Mouse (Mus musculus) layer of hippocampus, postnatal 14 days (tissue): ENCODE results near the gene Hrasls5. TPM values are rescaled to one million over a fixed set of nuclear protein-coding genes. Genes with fewer than 3 reads are reported as not detected.

Experiments
- DNase-seq, 2 experiments: peaks; one replicate each; pipeline ENCODE4 v3.0.0; 2021 to 2022; ENCODE audit warnings: low spot score in 2 of 2, mixed read lengths in 1 of 2
- long read RNA-seq, 2 experiments: library from polyadenylated mRNA; stranded (forward); transcript quantifications; one replicate each; pipeline ENCODE4 v2.0.0; 2021
- total RNA-seq, 2 experiments: library from RNA; stranded (reverse); gene quantifications; 2 replicates each; pipeline ENCODE4 v1.2.3; 2021

Hrasls5 gene
- not detected for total RNA-seq
- long read RNA-seq, experiment 1 = 0 reads
- long read RNA-seq, experiment 2 = 0 reads

DNA sequence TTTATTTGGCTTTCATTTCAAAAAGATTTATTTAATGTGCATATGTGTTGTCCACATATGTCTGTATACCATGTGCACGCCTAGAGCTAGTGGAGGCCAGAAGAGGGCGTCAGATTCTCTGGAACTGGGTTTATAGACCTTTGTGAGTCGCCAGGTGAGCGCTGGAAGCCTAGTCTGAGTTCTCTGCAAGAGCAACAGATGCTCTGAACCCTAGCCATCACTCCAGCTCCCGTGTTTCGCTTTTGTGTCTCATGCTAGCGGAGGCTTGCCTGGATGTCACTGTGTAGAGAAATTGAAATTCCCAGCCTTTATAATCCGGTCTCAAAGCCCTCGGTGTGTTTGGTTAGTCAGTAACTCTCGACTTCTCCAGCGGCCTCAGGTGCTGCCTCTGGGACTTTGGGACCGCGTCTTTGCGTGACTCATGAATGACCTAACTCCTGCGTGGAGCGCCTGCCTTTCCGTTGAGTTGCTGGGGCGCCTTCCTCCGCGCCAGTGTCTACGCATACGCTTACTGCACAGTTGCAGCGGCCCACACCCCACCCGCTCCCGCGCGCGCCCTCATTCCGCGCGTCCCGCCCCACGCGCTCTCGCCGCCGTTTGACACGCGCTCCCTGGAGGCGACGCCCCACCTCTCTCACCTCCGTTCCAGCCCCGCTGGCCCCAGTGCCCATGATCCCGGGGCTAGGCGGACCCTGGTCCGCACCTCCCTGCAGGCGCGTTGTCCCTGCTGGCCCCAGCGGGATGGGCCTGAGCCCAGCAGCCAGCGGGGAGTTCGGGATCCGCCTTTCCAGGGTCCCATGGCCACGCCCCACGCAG lies at the start of gene Hrasls5:
TSS of gene Hrasls5 (plus strand) at position 600 of the 816 bp plus-strand sequence.
- peak in 1 of 2 experiments; percentile 22 for DNase-seq

DNA sequence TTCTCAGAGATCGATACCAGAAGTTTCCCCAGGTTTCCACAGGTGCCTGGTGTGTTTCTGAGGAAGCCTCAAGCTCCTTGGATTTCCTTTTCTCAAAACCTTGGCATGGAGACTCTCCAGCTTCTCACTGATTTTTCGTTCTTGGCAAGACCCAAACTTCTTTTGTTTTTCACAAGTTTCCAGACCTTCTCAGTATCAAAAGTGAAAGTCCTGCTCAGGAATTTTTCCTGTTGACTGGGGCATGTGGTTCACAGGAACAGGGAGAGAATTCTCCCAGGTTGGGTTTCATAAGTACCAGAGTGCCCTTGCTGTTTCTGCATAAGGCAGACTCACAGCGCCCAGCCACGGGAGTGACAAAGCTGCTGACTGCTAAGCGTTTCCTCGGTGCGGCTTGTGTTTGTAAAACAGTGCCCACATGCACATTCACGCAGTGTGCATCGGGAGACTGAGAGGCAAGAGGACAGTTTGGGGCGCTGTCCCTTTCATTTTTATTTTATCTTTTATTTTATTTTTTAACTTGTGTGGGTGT lies 49.7 kb upstream of the Hrasls5 start:
- no peak for DNase-seq

DNA sequence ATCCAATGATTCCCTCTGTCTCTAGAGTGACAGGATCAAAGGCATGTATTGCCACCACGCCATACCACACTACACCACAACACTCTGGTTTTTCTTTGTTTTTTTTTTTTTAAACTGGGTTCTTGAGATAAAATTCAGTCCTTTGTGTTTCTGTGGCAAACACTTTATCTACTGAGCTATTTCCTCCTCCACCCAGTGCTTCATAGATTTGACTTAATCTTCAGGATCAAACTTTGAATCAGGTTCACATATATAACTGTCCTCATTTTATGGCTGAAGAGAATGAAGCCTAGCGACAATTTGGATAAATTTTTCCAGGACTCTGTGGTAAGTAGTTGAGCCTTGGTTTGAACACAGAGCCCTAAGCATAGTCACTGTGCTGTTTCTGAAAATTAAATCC lies 48.7 kb upstream of the Hrasls5 start:
- no peak for DNase-seq

DNA sequence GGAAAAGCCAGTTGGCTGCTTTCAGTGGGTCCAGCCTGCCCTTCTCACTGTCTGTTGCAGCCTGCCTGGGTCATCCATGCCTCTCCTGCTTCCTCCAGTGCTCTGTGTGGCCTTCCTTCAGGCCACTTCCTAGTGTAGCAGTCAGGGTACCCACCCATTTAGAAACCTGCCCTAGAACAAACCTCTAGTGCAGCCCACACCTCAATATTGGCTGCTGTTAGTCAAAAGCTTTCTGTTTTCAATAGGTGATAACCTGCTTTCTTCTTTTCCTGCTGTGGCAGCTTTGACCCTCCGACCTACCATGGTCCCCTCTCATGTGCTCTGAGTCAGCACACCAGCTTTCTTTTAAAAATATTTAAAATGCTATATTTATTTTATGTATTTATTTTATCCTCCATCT lies 47.9 kb upstream of the Hrasls5 start:
- DNase-seq = no peak

DNA sequence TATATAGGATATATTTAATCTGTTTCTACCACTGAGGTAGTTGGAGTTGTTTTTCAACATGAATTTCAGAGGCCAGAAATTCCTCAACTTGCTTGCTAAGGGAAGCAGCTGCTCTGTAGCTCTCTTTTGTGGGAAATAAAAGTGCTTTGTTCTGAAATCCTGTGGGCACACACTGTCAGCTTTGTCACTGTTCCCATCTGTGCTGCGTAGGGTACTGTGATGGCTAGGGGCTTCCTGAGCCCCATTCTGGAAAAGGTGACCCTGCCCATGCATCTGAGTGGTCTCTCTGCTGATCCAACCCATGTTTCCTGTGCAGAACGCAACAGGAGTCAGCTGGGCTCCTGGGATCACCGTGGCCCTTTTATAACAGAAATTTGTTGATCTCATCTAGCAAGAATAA lies 45.5 kb upstream of the Hrasls5 start:
- DNase-seq = peak; percentile 57 to 68

DNA sequence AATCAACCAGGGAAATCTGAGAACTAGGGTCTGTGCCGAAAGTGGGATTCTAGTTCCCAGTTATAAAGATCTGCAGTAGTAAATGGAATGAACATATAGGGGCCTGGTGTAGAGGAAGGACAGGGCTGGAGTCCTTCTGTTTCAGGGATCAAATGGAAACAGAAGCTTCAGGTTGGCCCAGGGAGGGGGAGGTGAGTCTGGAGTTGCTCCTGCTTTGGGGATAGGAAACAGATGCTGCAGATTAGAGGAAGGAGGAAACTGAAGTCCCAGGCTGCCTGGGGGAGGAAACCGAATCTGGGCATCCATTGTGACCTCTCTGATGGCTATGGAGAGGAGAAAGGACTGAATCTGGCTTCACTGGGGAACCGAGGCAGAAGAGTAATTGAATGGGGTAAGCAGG lies 44.0 kb upstream of the Hrasls5 start:
- DNase-seq = no peak

DNA sequence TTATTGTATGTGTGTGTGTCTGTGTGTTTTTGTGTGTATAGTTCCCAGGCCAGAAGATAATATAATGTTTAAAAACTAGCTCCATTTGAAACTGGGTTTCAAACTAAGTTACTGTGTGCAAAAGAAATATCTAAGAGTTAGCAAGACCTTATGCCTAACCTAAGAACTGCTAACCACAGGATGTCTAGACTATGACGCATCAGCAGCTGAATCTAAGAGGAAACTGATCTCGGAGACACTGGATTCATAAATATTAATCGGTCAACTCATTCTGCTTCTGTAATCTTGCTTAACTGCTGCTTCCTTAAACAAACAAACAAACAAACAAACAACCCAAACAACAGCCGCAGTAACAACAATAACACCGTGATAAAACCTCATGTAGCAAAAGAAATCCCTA lies 42.7 kb upstream of the Hrasls5 start:
- DNase-seq = no peak

DNA sequence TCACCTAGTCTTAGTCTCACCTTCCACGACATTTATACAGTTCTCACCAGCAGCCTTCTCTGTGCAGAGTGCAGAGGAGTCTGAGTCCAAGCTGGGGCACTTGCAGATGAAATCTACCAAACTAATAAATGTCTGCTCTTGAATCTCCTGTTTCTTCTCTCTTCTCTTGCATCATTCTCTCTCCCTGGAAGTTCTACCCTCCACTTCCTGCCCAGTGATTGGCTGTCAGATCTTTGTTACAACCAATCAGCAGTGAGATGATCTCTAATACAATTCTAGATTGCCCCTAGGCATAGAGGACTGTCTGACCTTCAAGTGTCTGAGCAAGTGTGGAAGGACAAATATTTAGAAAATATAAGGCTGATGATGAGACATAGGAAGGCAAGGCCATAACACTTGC lies 36.2 kb upstream of the Hrasls5 start:
- no peak for DNase-seq

DNA sequence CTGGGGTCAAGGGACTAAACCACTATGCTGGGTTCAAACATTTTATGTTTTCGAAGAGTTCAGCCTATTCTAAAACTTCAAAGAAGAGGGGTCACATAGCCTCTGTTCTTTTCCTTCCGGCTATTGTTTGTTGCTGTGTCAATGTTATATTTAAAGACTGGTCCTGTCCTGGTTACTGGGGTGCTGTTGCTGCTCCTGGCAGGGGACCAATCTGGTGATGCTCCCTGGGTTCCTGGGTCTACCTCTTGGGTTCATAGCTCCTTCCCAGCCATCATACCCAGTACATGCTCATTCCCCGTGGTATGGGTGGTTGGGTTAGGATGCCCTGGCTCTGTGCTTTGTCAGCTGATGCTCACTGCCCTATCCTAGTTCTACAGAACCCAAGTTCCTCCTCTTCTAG lies 34.6 kb upstream of the Hrasls5 start:
- no peak for DNase-seq

DNA sequence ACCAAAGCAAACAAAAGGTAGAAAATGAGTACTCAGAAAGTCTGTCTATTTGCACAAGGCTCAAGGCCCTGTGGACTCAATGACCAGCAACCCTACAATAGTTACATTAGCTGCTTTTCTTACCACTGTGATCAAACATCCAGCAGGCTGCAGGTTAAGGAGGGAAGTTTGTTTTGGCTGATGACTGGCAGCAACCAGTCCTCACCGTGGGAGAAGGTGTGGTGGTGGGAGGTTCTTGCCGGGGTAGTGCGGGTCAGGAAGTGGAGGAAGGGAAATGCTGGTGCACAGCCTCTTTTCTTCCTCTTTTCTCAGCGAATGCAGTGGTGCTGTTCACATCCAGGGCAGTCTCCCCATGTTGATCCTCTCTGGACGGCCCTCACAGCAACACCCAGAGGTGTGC lies 31.3 kb upstream of the Hrasls5 start:
- DNase-seq = no peak

DNA sequence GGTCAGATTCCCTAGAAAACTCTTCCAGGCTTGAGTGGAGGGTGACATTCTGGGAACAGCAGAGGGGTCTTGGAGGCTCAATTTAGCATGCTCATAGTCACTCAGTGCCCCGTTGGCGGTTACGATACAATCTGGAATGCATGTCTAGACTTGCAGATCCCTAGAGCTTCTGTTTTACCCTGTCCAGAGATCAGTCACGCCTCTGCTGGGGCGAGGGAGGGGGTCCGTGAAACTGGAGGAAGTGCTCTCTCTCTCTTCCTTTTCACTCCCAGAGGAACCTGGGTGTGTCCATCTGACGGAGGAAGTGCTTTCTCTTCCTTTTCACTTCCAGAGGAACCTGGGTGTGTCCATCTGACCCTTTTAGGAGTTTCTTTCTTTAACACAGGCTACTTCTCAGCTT lies 29.2 kb upstream of the Hrasls5 start:
- DNase-seq = no peak

DNA sequence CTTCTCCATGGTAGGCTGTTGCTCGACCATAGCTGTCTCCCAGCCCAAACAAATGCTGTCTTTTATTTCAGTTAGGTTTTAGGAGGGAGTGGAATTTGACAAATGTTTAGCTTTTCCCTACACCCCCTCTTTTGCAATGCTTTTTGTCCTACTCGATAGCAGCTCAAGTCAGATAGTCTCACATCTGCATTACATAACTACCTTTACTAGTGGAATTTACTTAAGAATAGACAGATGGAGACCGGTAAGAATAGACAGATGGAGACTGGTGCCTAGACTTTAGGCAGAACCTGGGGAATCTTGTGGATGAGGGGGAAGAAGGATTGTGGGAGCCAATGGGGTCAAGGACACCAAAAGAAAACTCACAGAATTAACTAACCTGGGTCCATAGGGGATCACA lies 28.7 kb upstream of the Hrasls5 start:
- DNase-seq = no peak

DNA sequence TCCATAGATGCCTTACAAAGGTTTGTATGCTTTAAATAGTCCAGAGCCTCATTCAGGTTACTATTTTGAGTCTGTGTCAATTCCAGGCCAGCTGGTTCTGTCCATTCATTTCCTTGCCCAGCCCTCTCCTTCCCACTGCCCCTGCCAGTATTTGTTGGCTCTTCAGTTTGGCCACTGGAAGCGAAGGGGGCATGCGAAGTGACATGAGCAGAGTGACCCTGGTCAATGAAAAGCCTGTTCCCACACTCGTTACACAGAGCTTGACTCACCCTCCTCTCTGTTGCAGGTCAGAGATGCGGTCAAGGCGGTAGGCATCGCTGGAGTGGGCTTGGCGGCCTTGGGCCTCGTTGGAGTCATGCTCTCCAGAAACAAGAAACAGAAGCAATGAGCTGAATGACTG lies 27.1 kb upstream of the Hrasls5 start:
- DNase-seq = peak in 1 of 2 experiments; percentile 27

DNA sequence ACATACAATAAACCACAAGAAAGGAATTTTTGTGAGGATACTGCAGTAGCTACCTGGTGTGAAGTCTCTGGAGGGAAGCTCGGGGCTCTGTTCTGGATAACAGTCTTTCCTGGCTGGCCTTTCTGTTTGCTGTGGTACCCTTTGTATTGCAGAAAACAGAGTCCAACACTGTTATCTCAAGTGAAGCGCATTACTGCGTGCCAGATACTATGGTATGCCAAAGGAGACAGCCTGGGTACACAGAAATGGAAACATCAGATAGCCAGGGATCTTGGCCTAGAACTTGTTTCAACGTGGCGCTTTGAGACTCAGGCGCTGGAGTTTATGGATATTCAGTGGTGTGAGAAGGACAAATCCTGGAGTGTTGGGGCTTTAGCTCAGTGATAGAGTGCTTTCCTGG lies 26.6 kb upstream of the Hrasls5 start:
- no peak for DNase-seq

DNA sequence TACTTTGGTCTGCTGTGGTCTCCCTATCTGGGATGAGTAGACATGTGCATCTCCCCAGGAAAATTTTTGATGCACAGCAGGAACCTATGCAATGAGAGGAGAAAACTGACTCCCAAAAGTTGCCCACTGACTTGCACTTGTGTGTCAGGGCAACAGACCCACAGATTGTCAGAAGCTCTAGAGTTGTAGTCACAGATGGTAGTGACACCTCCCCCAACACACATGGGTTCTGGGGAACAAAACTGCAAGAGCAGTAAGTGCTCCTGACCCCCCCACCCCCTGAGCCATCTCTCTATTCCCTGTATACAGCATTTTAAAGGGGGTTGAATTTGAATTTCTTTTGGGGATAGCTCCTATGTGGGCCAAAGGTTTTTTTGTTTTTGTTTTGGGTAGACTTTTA lies 21.5 kb upstream of the Hrasls5 start:
- peak in 1 of 2 experiments; percentile 44 for DNase-seq

DNA sequence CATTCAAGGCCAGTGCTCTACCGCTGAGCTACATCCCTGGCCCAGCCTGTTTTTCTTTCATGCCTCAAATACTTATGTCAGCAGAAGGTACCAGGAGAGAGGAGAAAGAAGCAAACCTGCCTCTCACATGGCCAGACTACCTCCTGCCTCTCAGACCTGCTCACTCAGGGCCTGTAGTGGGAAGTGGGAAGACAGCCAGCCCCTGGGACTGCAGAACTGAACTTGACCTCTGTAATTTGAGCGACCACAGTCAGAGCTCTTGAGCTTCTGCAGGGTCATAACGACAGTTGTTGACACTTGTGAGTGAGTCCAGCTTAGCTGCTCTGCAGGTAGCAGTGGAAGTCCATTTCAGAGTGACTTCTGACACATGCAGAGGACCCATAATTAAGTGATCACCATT lies 20.3 kb upstream of the Hrasls5 start:
- DNase-seq = no peak

DNA sequence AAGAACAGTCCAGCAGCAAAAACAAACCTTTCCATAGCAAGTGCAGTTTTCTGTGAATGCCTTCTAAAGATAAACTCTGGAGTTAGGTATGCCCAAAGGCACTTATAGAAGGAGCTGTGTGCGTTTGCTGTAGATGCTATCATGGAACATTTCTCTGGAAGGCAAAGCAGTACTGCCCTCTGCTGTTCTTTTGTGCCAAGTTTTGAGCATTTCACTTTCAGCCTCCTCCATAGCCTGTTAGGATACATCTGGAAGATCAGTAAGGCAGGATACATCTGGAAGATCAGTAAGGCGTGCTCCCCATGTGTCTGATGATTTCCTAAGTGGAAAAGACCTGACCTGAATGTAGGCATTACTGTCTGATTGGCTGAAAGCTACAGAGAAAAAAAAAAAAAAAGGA lies 16.8 kb upstream of the Hrasls5 start:
- DNase-seq = peak in 1 of 2 experiments; percentile 72

DNA sequence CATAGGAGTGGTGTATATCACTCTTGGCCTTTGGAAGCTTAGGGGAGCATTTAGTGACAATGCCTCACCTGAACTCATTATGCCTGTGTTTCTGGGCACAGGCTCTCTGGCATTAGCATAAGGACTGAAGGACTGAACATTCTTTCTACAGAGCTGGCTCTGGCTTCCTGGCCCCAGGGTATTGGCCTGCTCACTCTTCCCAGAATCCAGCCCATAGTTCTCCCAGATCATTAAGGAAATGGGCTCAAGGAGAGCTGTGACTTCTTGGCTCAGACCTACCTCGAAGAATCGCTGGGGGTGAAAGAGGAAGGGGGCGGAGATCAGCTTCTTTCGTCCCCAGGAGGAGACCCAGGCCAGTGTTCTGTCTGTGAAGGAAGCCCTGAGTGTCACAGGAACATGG lies 13.9 kb upstream of the Hrasls5 start:
- no peak for DNase-seq

DNA sequence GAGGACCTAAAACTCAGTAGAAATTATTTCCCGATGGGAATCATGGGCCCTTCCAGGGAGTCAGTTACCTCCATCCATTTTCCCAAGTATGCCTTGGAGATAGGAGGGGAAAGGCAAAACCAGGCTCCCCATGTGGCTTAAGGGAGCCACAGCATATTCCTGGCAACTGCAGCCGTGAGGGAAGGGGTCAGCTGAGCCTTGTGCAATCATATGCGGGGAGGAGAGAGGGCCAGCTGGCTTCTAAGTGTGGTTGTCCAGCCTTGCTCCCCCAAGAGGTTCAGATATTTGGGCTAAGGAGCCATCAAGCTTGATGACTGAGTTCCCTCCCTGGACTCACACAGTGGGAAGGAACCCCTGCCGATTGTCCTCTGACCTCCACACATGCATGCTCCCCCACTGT lies 10.8 kb upstream of the Hrasls5 start:
- DNase-seq = no peak

DNA sequence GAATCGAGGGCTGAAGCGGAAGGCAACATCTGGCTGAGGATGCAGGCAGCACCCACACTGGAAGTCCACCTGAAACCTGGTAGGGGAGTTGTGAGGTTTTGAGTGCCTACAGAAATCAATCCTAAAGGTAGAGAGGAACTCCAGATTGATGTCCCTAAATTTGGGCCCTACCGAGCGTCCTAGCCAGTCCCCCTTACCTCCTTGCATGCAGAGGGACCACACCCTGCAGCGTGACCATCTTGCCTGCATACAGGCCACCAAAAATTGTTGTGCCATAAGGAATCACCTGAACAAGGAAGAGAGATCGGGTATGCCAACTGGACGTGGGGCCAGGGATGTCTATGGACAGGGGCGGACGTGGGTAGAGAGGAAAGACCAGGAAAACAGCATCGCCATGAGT lies 8.2 kb upstream of the Hrasls5 start:
- DNase-seq = no peak

DNA sequence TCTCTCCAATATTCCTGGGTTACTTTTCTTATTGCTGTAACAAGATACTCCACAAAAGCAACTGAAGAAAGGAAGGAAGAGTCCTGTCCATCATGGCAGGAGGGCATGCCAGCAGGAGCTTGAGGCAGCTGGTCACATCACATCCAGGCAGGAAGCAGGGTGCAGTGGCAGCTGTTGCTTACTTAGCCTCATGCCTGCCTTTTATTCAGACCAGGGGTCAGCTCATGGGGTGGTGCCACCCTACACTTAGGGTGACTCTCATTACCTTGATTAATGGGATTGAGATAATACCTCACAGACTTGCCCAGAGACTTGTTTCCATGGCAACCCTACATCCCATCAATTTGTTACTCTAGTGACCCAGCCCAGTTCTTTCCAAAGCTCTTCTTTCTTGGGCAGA lies 7.3 kb upstream of the Hrasls5 start:
- no peak for DNase-seq

DNA sequence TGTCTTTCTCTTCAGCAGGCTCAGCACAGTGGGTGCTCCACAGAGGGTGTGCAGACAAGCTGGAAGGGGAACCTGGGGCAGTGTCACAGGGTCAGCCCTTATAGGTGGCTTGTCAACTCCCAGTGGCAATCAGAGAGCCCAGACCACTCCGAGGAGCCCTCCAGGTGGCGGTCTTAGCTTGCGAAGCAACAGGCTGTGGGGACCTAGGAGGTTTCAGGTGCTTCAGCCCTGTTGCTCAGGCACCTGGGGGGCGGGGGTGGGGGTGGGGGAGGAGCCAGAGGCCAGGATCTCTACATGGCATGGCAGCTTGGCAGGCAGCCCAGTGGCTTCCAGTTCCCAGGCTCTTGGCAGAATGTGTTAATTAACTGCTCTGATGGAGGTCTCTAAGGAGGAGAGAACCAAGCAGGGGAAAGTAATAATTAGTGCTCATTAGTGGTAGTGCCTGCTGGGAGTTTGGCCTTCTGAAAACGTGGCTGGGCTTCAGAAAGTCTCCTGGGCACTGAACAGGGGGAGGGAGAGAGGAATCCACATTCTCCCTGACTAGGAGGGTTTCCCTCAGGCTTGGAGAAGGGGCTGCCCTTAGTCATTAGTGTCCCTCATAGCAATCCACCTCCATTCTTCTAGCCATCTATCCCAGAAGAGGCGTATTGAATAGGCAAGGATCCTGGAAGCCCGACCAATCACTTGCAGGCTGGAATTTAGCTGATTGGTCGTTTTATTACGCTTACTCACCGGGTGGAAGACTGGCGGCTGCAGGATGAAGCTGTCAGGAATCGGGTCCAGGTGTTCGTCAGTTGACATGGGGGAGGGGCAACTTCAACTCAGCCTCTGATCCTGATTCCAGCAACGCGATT lies 6.2 kb upstream of the Hrasls5 start:
- peak; percentile 62 to 82 for DNase-seq
